Mouse (Mus musculus): ENCODE results near the gene Rnf141.

- TF ChIP-seq CTCF (IDR thresholded peaks at IDR 0.05; ENCODE audit: low read depth) (no peak), EP300 (IDR thresholded peaks at IDR 0.05; ENCODE audit: low read depth) (no peak)
Measured at GRCm38 (mm10) chr7:110811529-110811928, 32.7 kb downstream of the Rnf141 start.

Measured in heart, postnatal 0 days (tissue).